ENCODE assay signal across 20 mouse cellular contexts in the genomic region with DNA sequence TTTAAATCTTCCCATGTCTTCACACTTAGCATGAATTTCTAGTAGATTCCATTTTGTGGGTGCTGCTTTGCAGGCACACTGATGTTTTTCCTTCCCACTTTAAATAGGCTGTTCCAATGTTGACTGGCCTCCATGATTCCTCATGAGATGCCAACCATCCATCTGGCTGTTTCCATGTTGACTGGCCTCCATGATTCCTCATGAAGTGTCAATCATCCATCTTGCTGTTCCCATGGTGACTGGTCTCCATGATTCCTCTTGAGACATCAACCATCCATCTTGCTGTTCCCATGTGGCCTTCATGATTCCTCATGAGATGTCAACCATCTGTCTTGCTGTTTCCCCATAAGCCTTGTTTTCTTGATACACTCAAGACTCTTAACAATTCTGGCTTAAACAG. TPM values are rescaled to one million over a fixed set of nuclear protein-coding genes. Genes with fewer than 3 reads are reported as not detected.
DNase-seq lines count a peak whose midpoint lies in the region; ATAC-seq and TF ChIP-seq lines count a peak whose summit lies in the region.
"Had no signal": no experiment of that assay in that cellular context is flagged by ENCODE, and none has a peak within 500 bp of the region (broad histone marks: within the 10 kb centered on the region; RNA-seq: fewer than 3 reads in every experiment).

No protein-coding gene starts in this region.

- H3K27me3 ChIP-seq in forebrain, postnatal 0 days (ENCODE audit: insufficient read depth, low read length), result no peaks in the 10 kb centered on the region
- H3K27me3 ChIP-seq in forebrain, embryonic 12.5 days, result no peaks in the 10 kb centered on the region
- H3K27me3 ChIP-seq: Patski had no signal

- no peaks in the 10 kb centered on the region for H3K9me3 ChIP-seq in forebrain, postnatal 0 days (ENCODE audit: low read length)
- no peaks in the 10 kb centered on the region for H3K9me3 ChIP-seq in forebrain, embryonic 12.5 days
- H3K9me3 ChIP-seq: G1E had no signal

- no peak overlapping the region for H3K9ac ChIP-seq in forebrain, postnatal 0 days
- H3K9ac ChIP-seq in forebrain, embryonic 12.5 days, result no peak overlapping the region

- peaks cover 19% of the 10 kb centered on the region for H3K36me3 ChIP-seq in forebrain, postnatal 0 days (ENCODE audit: insufficient read depth)
- peaks cover 4% of the 10 kb centered on the region; the same call in 1 of the 2 replicates for H3K36me3 ChIP-seq in forebrain, embryonic 12.5 days (replicated peaks)

- no peak overlapping the region for H3K4me3 ChIP-seq in forebrain, postnatal 0 days (ENCODE audit: low read depth, low read length)
- no peak overlapping the region for H3K4me3 ChIP-seq in forebrain, embryonic 12.5 days (replicated peaks)

- peak; percentile 75 for DNase-seq in forebrain, postnatal 0 days
- DNase-seq: adrenal gland, adult 2 months; adrenal gland, adult 8-10 months; adrenal gland, postnatal 10 days; adrenal gland, postnatal 14 days; adrenal gland, postnatal 25 days; adrenal gland, postnatal 36 days; B cell, adult 2 months; cerebellum, adult 11 months; cerebellum, adult 11-12 months; cerebellum, adult 18-20 months; cerebellum, adult 2 months had no signal

- peaks cover 4% of the 10 kb centered on the region; the same call in 1 of the 2 replicates for H3K4me1 ChIP-seq in forebrain, postnatal 0 days (ENCODE audit: insufficient read depth)
- H3K4me1 ChIP-seq in forebrain, embryonic 12.5 days, result peaks cover 5% of the 10 kb centered on the region; the same call in 1 of the 2 replicates

- H3K4me2 ChIP-seq in forebrain, postnatal 0 days (ENCODE audit: low read depth), result no peak overlapping the region
- no peak overlapping the region for H3K4me2 ChIP-seq in forebrain, embryonic 12.5 days

- ATAC-seq in forebrain, postnatal 0 days, result peak; percentile 88
- ATAC-seq in forebrain, embryonic 12.5 days (ENCODE audit: low FRiP score), result no peak
- ATAC-seq: activated CD4-positive, CD25-positive, alpha-beta regulatory T cell, adult 4 months; CD4-positive, CD25-positive, alpha-beta regulatory T cell, adult 4 months; Patski had no signal

- TF ChIP-seq CTCF in forebrain, postnatal 0 days (IDR thresholded peaks at IDR 0.05; ENCODE audit: low read depth), result no peak

- no peak overlapping the region for H3K27ac ChIP-seq in forebrain, postnatal 0 days (ENCODE audit: low read depth, low read length)
- H3K27ac ChIP-seq in forebrain, embryonic 12.5 days, result no peak overlapping the region

RNA-seq across cellular contexts. Expression of a gene that starts 16.8 kb away (rescaled TPM):
- 103 and 143 TPM in 2 replicates for total RNA-seq in forebrain, postnatal 0 days (2014; rRNA removed)
- 13.8 and 21.9 TPM in 2 replicates for polyA plus RNA-seq in forebrain, postnatal 0 days (2015; fragmentation: Nextera tagmentation; extraction: Ambion mirVana)
- polyA plus RNA-seq in forebrain, embryonic 12.5 days (2016; fragmentation: Nextera tagmentation; extraction: Ambion mirVana), result 6.0 and 6.1 TPM in 2 replicates
- total RNA-seq: CH12.LX, MEL had no signal
- polyA plus RNA-seq: activated CD4-positive, CD25-positive, alpha-beta regulatory T cell, adult 4 months; C2C12; CD4-positive, CD25-positive, alpha-beta regulatory T cell, adult 4 months had no signal
